Mouse (Mus musculus) MEL (cell line): ENCODE measurements around the gene Bckdhb. TPM values are rescaled to one million over a fixed set of nuclear protein-coding genes. Genes with fewer than 3 reads are reported as not detected.
A peak's percentile ranks its signal among the peaks of the same experiment; 100 is the strongest.

Source experiments
- DNase-seq: peaks from one replicate; pipeline ENCODE4 v3.0.0; 2011; ENCODE audit warnings: low read depth, low spot score
- H3K27ac ChIP-seq: 2 replicates; pipeline ENCODE4 v1.5.1; 2012; ENCODE audit warnings: low read depth, mild to moderate bottlenecking, control low read depth, low read length, moderate library complexity; ENCODE audit not compliant: control insufficient read depth
- H3K27me3 ChIP-seq, 2 experiments: fragments of 150-350 bp in 1 of 2; sonication (generic) in 1 of 2; 2 replicates each; pipeline ENCODE4 v1.6.1; 2012; ENCODE audit warnings: low read length in 2 of 2, mild to moderate bottlenecking in 2 of 2, improper control_type of control experiment in 1 of 2, moderate library complexity in 1 of 2; ENCODE audit not compliant: insufficient read depth in 2 of 2, control insufficient read depth in 1 of 2
- H3K36me3 ChIP-seq, 2 experiments: 2 replicates each; pipeline ENCODE4 v1.6.1; 2012 to 2014; ENCODE audit warnings: low read length in 2 of 2, improper control_type of control experiment in 1 of 2, inconsistent platforms in 1 of 2, mild to moderate bottlenecking in 1 of 2; ENCODE audit not compliant: insufficient read depth in 2 of 2, control insufficient read depth in 1 of 2
- H3K4me1 ChIP-seq, 2 experiments: fragments of 150-350 bp in 1 of 2; sonication (generic) in 1 of 2; 2 replicates each; pipeline ENCODE4 v1.6.1; 2012; ENCODE audit warnings: low read length in 2 of 2, improper control_type of control experiment in 1 of 2, mild to moderate bottlenecking in 1 of 2; ENCODE audit not compliant: insufficient read depth in 2 of 2, control insufficient read depth in 1 of 2
- H3K4me3 ChIP-seq, 2 experiments: fragments of 150-350 bp in 1 of 2; sonication (generic) in 1 of 2; 2 replicates each; pipeline ENCODE4 v1.5.1; 2012; ENCODE audit warnings: low read depth in 2 of 2, low read length in 2 of 2, mild to moderate bottlenecking in 2 of 2, moderate library complexity in 2 of 2, control low read depth in 1 of 2, improper control_type of control experiment in 1 of 2; ENCODE audit not compliant: control insufficient read depth in 1 of 2, insufficient read depth in 1 of 2
- H3K79me2 ChIP-seq: 2 replicates; pipeline ENCODE4 v1.6.1; 2012; ENCODE audit warnings: mild to moderate bottlenecking, low read length, moderate library complexity; ENCODE audit not compliant: control insufficient read depth, poor library complexity, insufficient read depth
- H3K9ac ChIP-seq: 2 replicates; pipeline ENCODE4 v1.6.1; 2012; ENCODE audit warnings: low read depth, mild to moderate bottlenecking, control low read depth, low read length, moderate library complexity; ENCODE audit not compliant: control insufficient read depth, poor library complexity, severe bottlenecking
- H3K9me3 ChIP-seq: fragments of 150-350 bp; sonication (generic); replicated peaks from 2 replicates; pipeline ENCODE4 v1.6.1; 2012; ENCODE audit warnings: mild to moderate bottlenecking, low read length, improper control_type of control experiment, moderate library complexity; ENCODE audit not compliant: insufficient read depth
- BHLHE40 ChIP-seq: IDR thresholded peaks from 2 replicates; pipeline ENCODE4 v1.6.1; 2012; ENCODE audit warnings: low read depth, mild to moderate bottlenecking, inconsistent platforms, low read length, improper control_type of control experiment, borderline replicate concordance
- CHD2 ChIP-seq: IDR thresholded peaks from 2 replicates; pipeline ENCODE4 v1.6.1; 2011; ENCODE audit warnings: low read length, improper control_type of control experiment
- CTCF ChIP-seq, 3 experiments: IDR thresholded peaks in 2 of 3; conservative IDR thresholded peaks in 1 of 3; 2 replicates each; pipeline ENCODE4 v1.5.1; 2011 to 2012; ENCODE audit warnings: low read length in 3 of 3, low read depth in 2 of 3, mild to moderate bottlenecking in 2 of 3, improper control_type of control experiment in 1 of 3, inconsistent platforms in 1 of 3, mixed read lengths in 1 of 3, moderate library complexity in 1 of 3; ENCODE audit not compliant: control insufficient read depth in 1 of 3, insufficient read depth in 1 of 3, poor library complexity in 1 of 3, severe bottlenecking in 1 of 3
- E2F4 ChIP-seq: IDR thresholded peaks from 2 replicates; pipeline ENCODE4 v1.6.1; 2011; ENCODE audit warnings: low read depth, low read length, improper control_type of control experiment, borderline replicate concordance
- ELF1 ChIP-seq: IDR thresholded peaks from 2 replicates; pipeline ENCODE4 v1.6.1; 2014; ENCODE audit warnings: low read depth, mild to moderate bottlenecking, inconsistent platforms, low read length, improper control_type of control experiment, moderate library complexity
- GABPA ChIP-seq: IDR thresholded peaks from 2 replicates; pipeline ENCODE4 v1.6.1; 2012; ENCODE audit warnings: low read depth, mild to moderate bottlenecking, inconsistent platforms, low read length, improper control_type of control experiment, moderate library complexity
- GATA1 ChIP-seq: IDR thresholded peaks from 2 replicates; pipeline ENCODE4 v1.6.1; 2011; ENCODE audit warnings: low read depth, low read length, improper control_type of control experiment
- KAT2A ChIP-seq: conservative IDR thresholded peaks from 2 replicates; pipeline ENCODE4 v1.6.1; 2012; ENCODE audit warnings: low read depth, low read length, improper control_type of control experiment, inconsistent platforms
- MAX ChIP-seq: IDR thresholded peaks from 2 replicates; pipeline ENCODE4 v1.6.1; 2011; ENCODE audit warnings: low read length, improper control_type of control experiment
- MYC ChIP-seq: IDR thresholded peaks from 2 replicates; pipeline ENCODE4 v1.6.1; 2011; ENCODE audit warnings: low read depth, mild to moderate bottlenecking, low read length, improper control_type of control experiment, moderate library complexity
- NELFE ChIP-seq: IDR thresholded peaks from 2 replicates; pipeline ENCODE4 v1.6.1; 2011; ENCODE audit warnings: low read depth, low read length, improper control_type of control experiment
- NRF1 ChIP-seq: IDR thresholded peaks from 2 replicates; pipeline ENCODE4 v1.6.1; 2014; ENCODE audit warnings: low read depth, mild to moderate bottlenecking, inconsistent platforms, low read length, improper control_type of control experiment, moderate library complexity; ENCODE audit not compliant: poor library complexity, insufficient read depth, severe bottlenecking
- POLR2AphosphoS5 ChIP-seq: IDR thresholded peaks from 2 replicates; pipeline ENCODE4 v1.6.1; 2012; ENCODE audit warnings: low read depth, borderline replicate concordance, mild to moderate bottlenecking, inconsistent platforms, low read length, moderate library complexity, mixed read lengths
- RAD21 ChIP-seq: IDR thresholded peaks from 2 replicates; pipeline ENCODE4 v1.6.1; 2011; ENCODE audit warnings: mild to moderate bottlenecking, low read depth, low read length, improper control_type of control experiment
- TAL1 ChIP-seq: IDR thresholded peaks from 2 replicates; pipeline ENCODE4 v1.6.1; 2012; ENCODE audit warnings: mild to moderate bottlenecking, inconsistent platforms, low read length, moderate library complexity, mixed read lengths
- TBP ChIP-seq: IDR thresholded peaks from 2 replicates; pipeline ENCODE4 v1.8.0; 2011; ENCODE audit warnings: low read depth, low read length, improper control_type of control experiment
- TCF12 ChIP-seq: IDR thresholded peaks from 2 replicates; pipeline ENCODE4 v1.6.1; 2014; ENCODE audit warnings: low read depth, mild to moderate bottlenecking, inconsistent platforms, low read length, improper control_type of control experiment, moderate library complexity
- ZKSCAN1 ChIP-seq: IDR thresholded peaks from 2 replicates; pipeline ENCODE4 v1.6.1; 2012; ENCODE audit warnings: low read depth, mild to moderate bottlenecking, inconsistent platforms, low read length, improper control_type of control experiment, moderate library complexity
- polyA plus RNA-seq, 2 experiments: library from polyadenylated mRNA; stranded (reverse) in 1 of 2; unstranded in 1 of 2; fragments of >175 nt in 1 of 2; fragments of >200 nt in 1 of 2; gene quantifications; 2 replicates each; pipeline versions ENCODE4 v1.2.1 to v1.2.4; 2012; ENCODE audit warnings: low replicate concordance in 2 of 2, low read depth in 1 of 2; ENCODE audit not compliant: insufficient read length in 2 of 2, insufficient read depth in 1 of 2, missing spikeins in 1 of 2
- total RNA-seq: library from RNA; depleted of rRNA; stranded (reverse); fragments of 300-350 nt; gene quantifications from 2 replicates; pipeline ENCODE4 v1.2.3, GENCODE M21; 2012

Bckdhb gene
- total and polyA plus RNA-seq, 3 experiments: 15.9 to 26.6 TPM; not detected in 1

DNA sequence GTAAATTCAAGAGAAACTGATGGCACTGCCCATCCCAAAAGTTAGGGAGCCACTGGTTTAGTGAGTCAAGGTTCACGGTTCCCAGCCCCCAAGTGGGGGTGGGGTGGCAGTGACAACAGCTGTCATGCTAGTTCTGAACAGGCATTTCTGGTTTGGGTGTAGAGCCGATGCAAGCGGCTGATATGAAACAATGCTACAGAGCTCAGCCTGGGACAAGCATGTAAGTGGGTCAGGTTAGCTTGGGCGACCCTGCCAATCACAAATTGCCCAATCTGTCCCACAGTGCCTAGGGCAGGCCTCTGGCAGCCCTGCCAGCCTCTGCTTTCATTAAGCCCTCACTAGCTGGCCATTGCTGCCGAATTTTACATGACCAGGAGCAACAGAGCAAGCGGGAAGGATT lies 42.8 kb upstream of the Bckdhb start:
- H3K9me3 ChIP-seq: no peaks in the 10 kb centered on the region
- no peaks in the 10 kb centered on the region for H3K27me3 ChIP-seq
- H3K27ac ChIP-seq: no peak overlapping the region
- no peaks in the 10 kb centered on the region for H3K36me3 ChIP-seq
- H3K9ac ChIP-seq: no peak overlapping the region
- no peaks in the 10 kb centered on the region for H3K79me2 ChIP-seq
- H3K4me3 ChIP-seq: no peak overlapping the region
- DNase-seq: no peak
- no peak for TF ChIP-seq MAX
- no peak for TF ChIP-seq BHLHE40
- TF ChIP-seq GABPA: no peak
- no peak for TF ChIP-seq TBP
- TF ChIP-seq E2F4: no peak
- no peak for TF ChIP-seq GATA1
- TF ChIP-seq ELF1: no peak
- no peak for TF ChIP-seq NRF1
- no peak for TF ChIP-seq KAT2A
- H3K4me1 ChIP-seq: no peaks in the 10 kb centered on the region

DNA sequence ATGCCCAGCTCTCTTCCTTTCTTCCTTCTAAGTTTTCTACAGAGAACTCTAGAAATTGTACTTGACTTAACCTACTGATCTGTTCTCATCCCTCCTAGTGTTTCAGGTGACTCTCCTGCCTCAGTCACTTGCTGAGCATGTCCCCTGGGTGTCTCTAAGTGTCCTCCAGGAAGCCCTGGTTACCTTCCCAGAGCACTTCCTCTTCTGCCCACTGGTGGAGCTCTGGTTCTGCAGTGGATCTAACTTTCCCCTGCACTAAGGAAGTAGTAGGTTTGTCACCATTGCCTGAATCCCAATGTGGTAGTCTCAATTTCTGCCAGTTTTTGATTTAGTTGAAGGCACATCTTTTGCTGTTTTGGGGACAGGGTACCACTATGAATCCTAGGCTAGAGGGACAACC lies 38.8 kb upstream of the Bckdhb start:
- peak; percentile 41 for DNase-seq
- H3K27me3 ChIP-seq: no peaks in the 10 kb centered on the region
- no peaks in the 10 kb centered on the region for H3K9me3 ChIP-seq
- no peak overlapping the region for H3K27ac ChIP-seq
- H3K4me3 ChIP-seq: no peak overlapping the region
- H3K9ac ChIP-seq: no peak overlapping the region
- H3K4me1 ChIP-seq: no peaks in the 10 kb centered on the region
- no peaks in the 10 kb centered on the region; a peak in 1 of 4 replicates for H3K36me3 ChIP-seq
- no peaks in the 10 kb centered on the region for H3K79me2 ChIP-seq
- TF ChIP-seq RAD21 (peak; percentile 18), ELF1 (0 out of 2 replicates have a peak, but pooled peaks have one; percentile 8), NELFE (no peak), CTCF (IDR thresholded peaks at IDR 0.05 in 2 of 3, conservative IDR thresholded peaks at IDR 0.05 in 1 of 3; ENCODE audit: control insufficient read depth in 1 of 3, insufficient read depth in 1 of 3, low read depth in 2 of 3, low read length in 3 of 3, poor library complexity in 1 of 3, severe bottlenecking in 1 of 3) (peak; percentile 12 to 22 (median 16); a peak in 3 of 6 replicates)
- TF ChIP-seq, all 39 proteins: peak for 3

DNA sequence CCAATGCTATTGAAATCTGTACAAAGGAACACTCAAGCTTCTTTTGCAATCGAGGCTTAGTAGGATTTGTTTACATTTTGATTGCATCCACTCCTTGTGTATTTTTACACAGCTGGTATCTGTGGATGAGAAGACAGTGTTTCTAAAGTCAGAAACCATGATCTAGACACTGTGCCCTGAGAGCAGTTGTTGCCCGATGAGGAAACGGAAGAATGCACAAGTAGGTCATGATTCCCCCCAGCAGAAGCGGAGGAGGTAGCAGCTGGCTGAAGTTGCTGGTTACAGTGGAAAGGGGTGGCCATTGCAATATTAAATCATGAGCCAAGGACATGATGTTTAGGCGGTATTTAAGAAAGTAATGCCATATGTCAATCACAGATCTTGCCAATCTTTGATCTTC lies 36.7 kb upstream of the Bckdhb start:
- TF ChIP-seq GATA1 (no peak), TAL1 (no peak), TCF12 (no peak), CHD2 (no peak), ZKSCAN1 (no peak), POLR2AphosphoS5 (no peak), GABPA (no peak), KAT2A (no peak), MYC (no peak)
- no peaks in the 10 kb centered on the region for H3K27me3 ChIP-seq
- no peak for DNase-seq

More for the DNA sequence above, 36.7 kb upstream of the Bckdhb start:
- no peak overlapping the region for H3K9ac ChIP-seq
- no peak overlapping the region for H3K27ac ChIP-seq
- no peaks in the 10 kb centered on the region for H3K9me3 ChIP-seq
- no peaks in the 10 kb centered on the region; a peak in 1 of 4 replicates for H3K36me3 ChIP-seq
- H3K4me1 ChIP-seq: no peaks in the 10 kb centered on the region
- H3K79me2 ChIP-seq: no peaks in the 10 kb centered on the region
- H3K4me3 ChIP-seq: no peak overlapping the region
